Mouse (Mus musculus): ENCODE data around the gene Csrp3.

- TF ChIP-seq TAL1 (conservative IDR thresholded peaks at IDR 0.05; ENCODE audit: low read depth, low read length), result no peak
- TF ChIP-seq CTCF (IDR thresholded peaks at IDR 0.05; ENCODE audit: low read depth, low read length), result no peak
Observed at GRCm38 (mm10) chr7:48881971-48882609, 34.3 kb upstream of the Csrp3 start.
